Mouse (Mus musculus): ENCODE results near the gene Tmem29.

DNA sequence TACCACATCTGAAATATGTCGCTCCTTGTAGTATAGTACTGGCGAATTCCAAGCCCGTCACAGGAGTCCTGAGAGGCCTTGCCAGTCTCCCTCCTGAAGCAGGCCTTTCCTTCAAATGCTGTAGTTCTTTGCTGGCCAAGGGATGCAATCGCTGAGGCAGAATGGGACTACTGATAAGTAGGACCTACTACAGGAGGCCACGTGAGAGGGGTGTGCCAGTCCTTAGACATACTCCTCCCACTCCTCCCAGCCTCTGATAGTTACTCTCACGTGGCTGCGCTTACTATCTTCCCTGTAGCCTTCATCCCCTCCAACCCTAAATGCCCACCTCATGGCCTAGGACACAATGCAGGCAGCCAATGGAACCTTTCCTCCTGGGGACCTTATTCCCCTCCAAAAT is 23.6 kb downstream of the Tmem29 start:
- TF ChIP-seq CTCF (IDR thresholded peaks at IDR 0.05): no peak
- TF ChIP-seq POLR2A (IDR thresholded peaks at IDR 0.05; ENCODE audit: insufficient read depth, low read depth, low read length): no peak

Measured in heart, adult 2 months (tissue).